Mouse (Mus musculus): ENCODE results near the gene Pkd1.

GRCm38 (mm10) chr17:24502208-24502607, 47.4 kb upstream of the Pkd1 start:
- TF ChIP-seq CTCF (IDR thresholded peaks at IDR 0.05; ENCODE audit: borderline replicate concordance, extremely low read depth, insufficient read depth, insufficient read length) (peak; percentile 13; the same call in 1 of the 2 replicates), POLR2A (IDR thresholded peaks at IDR 0.05; ENCODE audit: borderline replicate concordance, extremely low read depth, insufficient read depth, insufficient read length, poor library complexity, severe bottlenecking) (no peak)

Measured in brain, embryonic 14.5 days (tissue).